Mouse (Mus musculus): ENCODE data around the gene St3gal4. TPM values are rescaled to one million over a fixed set of nuclear protein-coding genes. Genes with fewer than 3 reads are reported as not detected.
A peak's percentile ranks its signal among the peaks of the same experiment; 100 is the strongest.

St3gal4 gene
- polyA plus RNA-seq, 1 experiment from 2014 or later = 10.7 TPM

DNA sequence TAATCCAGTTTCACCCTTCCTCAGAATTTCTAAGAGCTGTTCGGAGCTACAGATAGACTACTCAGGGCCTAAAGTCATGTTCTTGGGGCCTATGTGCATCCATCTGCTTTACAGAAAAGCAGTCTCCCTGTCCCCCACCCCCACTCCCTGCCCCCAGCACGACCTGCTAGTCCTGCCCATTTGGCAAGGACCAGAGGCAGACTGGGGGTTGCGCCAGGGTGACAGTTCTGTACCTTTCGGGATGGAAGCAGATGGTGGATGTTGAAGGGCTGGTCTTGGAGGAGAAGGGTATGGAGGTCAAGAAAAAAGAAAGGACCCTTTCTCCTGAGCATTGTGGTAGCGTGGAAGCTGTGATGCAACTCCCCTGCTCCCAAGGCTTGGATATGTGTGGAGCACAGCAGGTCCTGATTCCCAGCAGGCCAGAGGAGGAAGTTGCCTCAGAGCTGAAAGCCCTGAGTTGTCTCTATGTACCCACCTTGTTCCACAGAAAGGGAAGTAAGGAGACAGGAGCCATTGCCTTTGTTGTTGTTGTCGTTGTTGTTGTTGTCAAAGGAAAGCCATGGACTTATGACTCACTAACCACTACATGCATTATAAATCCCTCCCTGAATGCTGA, 91.6 kb downstream of the St3gal4 start:
- no peak for DNase-seq (ENCODE audit: low spot score)
- H3K4me1 ChIP-seq = peaks cover 20% of the 10 kb centered on the region
- H3K4me3 ChIP-seq = no peak overlapping the region
- peaks cover 30% of the 10 kb centered on the region for H3K27me3 ChIP-seq (ENCODE audit: low read depth, poor library complexity, severe bottlenecking)
- WGBS = 85% methylated on average over 6 of the region's 6 CpGs
- H3K27ac ChIP-seq (replicated peaks) = no peak overlapping the region
- H3K9me3 ChIP-seq (replicated peaks) = no peaks in the 10 kb centered on the region
- H3K36me3 ChIP-seq = no peaks in the 10 kb centered on the region

DNA sequence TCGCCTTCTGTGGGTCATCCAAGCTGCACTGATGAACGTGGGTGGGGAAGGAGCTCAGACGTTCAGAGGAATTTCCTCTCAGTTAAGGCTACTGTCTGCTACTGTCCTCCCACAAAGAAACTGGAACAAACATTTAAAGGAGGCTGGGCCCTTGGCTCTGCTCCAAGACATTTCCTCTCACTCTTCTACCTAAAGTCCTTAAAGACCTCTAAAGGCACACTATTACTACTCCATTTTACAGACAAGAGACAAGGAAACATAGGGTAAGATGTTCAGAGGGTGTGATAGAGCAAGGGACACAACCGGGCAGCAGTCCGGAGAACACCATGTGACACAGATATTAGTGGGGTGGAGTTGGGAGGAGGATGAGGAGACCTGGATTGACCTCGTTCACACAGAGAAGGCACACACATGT, 92.2 kb downstream of the St3gal4 start:
- Histone ChIP-seq H3K27me3 (ENCODE audit: low read depth, poor library complexity, severe bottlenecking) (peaks cover 30% of the 10 kb centered on the region), H3K27ac (replicated peaks) (no peak overlapping the region), H3K4me1 (peaks cover 20% of the 10 kb centered on the region), H3K9me3 (replicated peaks) (no peaks in the 10 kb centered on the region), H3K4me3 (no peak overlapping the region), H3K36me3 (no peaks in the 10 kb centered on the region)
- WGBS = 77% methylated on average over 6 of the region's 6 CpGs
- DNase-seq (ENCODE audit: low spot score) = no peak

- H3K27ac ChIP-seq (replicated peaks) = no peak overlapping the region
- 78% methylated on average over 6 of the region's 6 CpGs for WGBS
Observed at GRCm38 (mm10) chr9:35026311-35026710, 92.8 kb downstream of the St3gal4 start.

GRCm38 (mm10) chr9:35024591-35025496, 94.2 kb downstream of the St3gal4 start:
- Histone ChIP-seq H3K27me3 (ENCODE audit: low read depth, poor library complexity, severe bottlenecking) (peaks cover 30% of the 10 kb centered on the region), H3K9me3 (replicated peaks) (no peaks in the 10 kb centered on the region), H3K36me3 (no peaks in the 10 kb centered on the region), H3K4me3 (peak overlapping the region; percentile 56), H3K27ac (replicated peaks) (peak overlapping the region; percentile 79), H3K4me1 (peaks cover 15% of the 10 kb centered on the region)
- peak; percentile 29 for DNase-seq (ENCODE audit: low spot score)
- WGBS = 2% methylated on average over 24 of the region's 25 CpGs

More at GRCm38 (mm10) chr9:35026311-35026710, 92.8 kb downstream of the St3gal4 start:
- no peaks in the 10 kb centered on the region for H3K36me3 ChIP-seq
- no peak for DNase-seq (ENCODE audit: low spot score)
- H3K4me3 ChIP-seq = no peak overlapping the region
- peaks cover 16% of the 10 kb centered on the region for H3K4me1 ChIP-seq
- no peaks in the 10 kb centered on the region for H3K9me3 ChIP-seq (replicated peaks)
- peaks cover 30% of the 10 kb centered on the region for H3K27me3 ChIP-seq (ENCODE audit: low read depth, poor library complexity, severe bottlenecking)

DNA sequence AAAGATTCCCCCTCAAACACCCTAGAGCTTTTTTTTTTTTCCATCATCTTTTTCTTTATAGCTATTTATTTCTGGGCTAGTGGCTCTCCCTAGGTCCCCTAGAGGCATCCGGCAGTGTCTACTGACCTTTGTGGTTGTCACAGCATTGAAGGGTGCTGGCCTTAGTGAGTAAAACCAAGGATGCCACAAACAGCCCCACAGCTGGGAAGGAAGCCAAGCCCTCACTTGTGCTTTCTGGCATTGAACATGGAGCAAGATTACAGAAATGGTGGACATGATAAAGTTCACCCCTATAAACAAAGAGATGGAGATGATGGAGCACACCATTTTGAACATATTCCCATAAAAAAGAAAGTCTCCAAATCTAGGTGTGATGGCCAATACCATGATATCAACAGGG, 97.3 kb downstream of the St3gal4 start:
- Histone ChIP-seq H3K4me1 (peaks cover 23% of the 10 kb centered on the region), H3K4me3 (no peak overlapping the region), H3K27ac (replicated peaks) (no peak overlapping the region), H3K36me3 (no peaks in the 10 kb centered on the region), H3K27me3 (ENCODE audit: low read depth, poor library complexity, severe bottlenecking) (peaks cover 35% of the 10 kb centered on the region), H3K9me3 (replicated peaks) (no peaks in the 10 kb centered on the region)
- DNase-seq (ENCODE audit: low spot score) = no peak
- 93% methylated on average over 1 of the region's 1 CpGs for WGBS

- H3K4me3 ChIP-seq = no peak overlapping the region
- WGBS = 63% methylated on average over 11 of the region's 11 CpGs
- DNase-seq (ENCODE audit: low spot score) = no peak
- no peaks in the 10 kb centered on the region for H3K9me3 ChIP-seq (replicated peaks)
- peaks cover 23% of the 10 kb centered on the region for H3K27me3 ChIP-seq (ENCODE audit: low read depth, poor library complexity, severe bottlenecking)
- peaks cover 17% of the 10 kb centered on the region for H3K4me1 ChIP-seq
- H3K27ac ChIP-seq (replicated peaks) = no peak overlapping the region
- no peaks in the 10 kb centered on the region for H3K36me3 ChIP-seq
Observed at GRCm38 (mm10) chr9:35020015-35020653, 98.9 kb downstream of the St3gal4 start.

GRCm38 (mm10) chr9:35019372-35019771, 99.7 kb downstream of the St3gal4 start:
- peak; percentile 37 for DNase-seq (ENCODE audit: low spot score)
- WGBS = 27% methylated on average over 3 of the region's 3 CpGs
- Histone ChIP-seq H3K4me1 (peaks cover 9% of the 10 kb centered on the region), H3K36me3 (no peaks in the 10 kb centered on the region), H3K27ac (replicated peaks) (no peak overlapping the region), H3K9me3 (replicated peaks) (no peaks in the 10 kb centered on the region), H3K4me3 (no peak overlapping the region), H3K27me3 (ENCODE audit: low read depth, poor library complexity, severe bottlenecking) (peaks cover 16% of the 10 kb centered on the region)

DNA sequence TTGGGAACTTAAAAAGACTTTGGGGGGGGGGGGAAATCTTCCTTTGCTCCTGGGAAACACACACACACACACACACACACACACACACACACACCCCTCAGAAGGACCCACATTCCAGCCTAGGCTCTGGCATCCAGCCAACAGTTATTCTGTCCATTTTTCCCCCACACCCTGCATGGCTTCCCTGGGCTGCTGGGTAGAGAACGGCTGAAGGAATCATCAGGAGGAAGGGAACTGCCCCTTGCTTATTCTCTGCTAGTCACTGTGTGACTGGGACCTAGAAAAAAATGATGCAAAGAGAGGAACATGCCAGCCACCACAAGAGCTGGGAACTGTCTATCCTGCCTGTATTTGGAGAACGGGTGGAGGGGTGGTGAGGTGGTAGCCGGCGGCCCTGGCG, 101.0 kb downstream of the St3gal4 start:
- Histone ChIP-seq H3K4me3 (no peak overlapping the region), H3K9me3 (replicated peaks) (no peaks in the 10 kb centered on the region), H3K27ac (replicated peaks) (no peak overlapping the region), H3K36me3 (no peaks in the 10 kb centered on the region), H3K4me1 (peaks cover 8% of the 10 kb centered on the region), H3K27me3 (ENCODE audit: low read depth, poor library complexity, severe bottlenecking) (peaks cover 5% of the 10 kb centered on the region; the same call in 1 of the 2 replicates)
- DNase-seq (ENCODE audit: low spot score) = no peak
- WGBS = 64% methylated on average over 5 of the region's 5 CpGs

DNA sequence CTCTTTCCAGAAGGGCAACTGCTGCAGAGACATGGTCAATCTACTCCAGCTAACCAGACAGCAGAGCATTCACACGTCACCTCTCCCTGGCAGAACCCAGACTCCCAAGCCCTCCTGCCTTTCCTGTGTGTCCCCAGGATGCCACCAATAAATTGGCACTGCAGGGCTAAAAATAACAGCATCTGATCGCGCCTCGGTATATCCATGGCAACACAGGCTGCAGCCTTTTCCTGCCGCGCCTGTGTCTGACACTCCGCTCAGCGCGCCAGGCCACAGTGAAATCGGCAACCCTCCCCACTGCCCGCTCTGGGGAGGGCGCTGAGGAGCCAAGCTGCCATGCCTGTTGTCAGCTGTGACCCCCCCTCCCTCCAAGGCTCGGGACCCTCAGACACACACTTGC, 101.5 kb downstream of the St3gal4 start:
- Histone ChIP-seq H3K4me1 (peaks cover 8% of the 10 kb centered on the region), H3K27me3 (ENCODE audit: low read depth, poor library complexity, severe bottlenecking) (peaks cover 5% of the 10 kb centered on the region; the same call in 1 of the 2 replicates), H3K27ac (replicated peaks) (no peak overlapping the region), H3K36me3 (no peaks in the 10 kb centered on the region), H3K9me3 (replicated peaks) (no peaks in the 10 kb centered on the region), H3K4me3 (no peak overlapping the region)
- no peak for DNase-seq (ENCODE audit: low spot score)
- 44% methylated on average over 13 of the region's 13 CpGs for WGBS

DNA sequence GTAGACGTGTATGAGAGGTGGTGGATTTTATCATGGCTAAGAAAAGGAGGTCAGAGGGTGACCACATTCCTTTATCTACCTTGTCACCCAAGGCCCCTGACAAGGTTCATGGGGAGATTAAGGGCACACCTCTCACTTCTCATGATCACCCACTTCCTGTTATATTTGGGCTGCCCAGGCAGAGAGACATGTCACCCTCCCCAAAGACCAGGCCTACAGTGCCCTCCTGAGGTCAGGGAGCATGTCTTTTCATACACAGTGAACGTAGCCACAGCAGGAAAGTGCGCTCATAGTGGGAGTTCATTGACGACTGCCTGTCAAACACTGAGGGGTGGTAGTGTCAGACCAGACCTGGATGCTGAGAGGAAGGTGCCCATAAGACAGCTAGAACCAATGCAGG, 102.3 kb downstream of the St3gal4 start:
- H3K27me3 ChIP-seq (ENCODE audit: low read depth, poor library complexity, severe bottlenecking) = peaks cover 5% of the 10 kb centered on the region; the same call in 1 of the 2 replicates
- H3K36me3 ChIP-seq = no peaks in the 10 kb centered on the region
- no peak for DNase-seq (ENCODE audit: low spot score)
- 49% methylated on average over 4 of the region's 4 CpGs for WGBS
- H3K4me3 ChIP-seq = no peak overlapping the region
- no peak overlapping the region for H3K27ac ChIP-seq (replicated peaks)
- H3K4me1 ChIP-seq = peaks cover 8% of the 10 kb centered on the region
- H3K9me3 ChIP-seq (replicated peaks) = no peaks in the 10 kb centered on the region

- DNase-seq (ENCODE audit: low spot score) = no peak
- Histone ChIP-seq H3K27ac (replicated peaks) (no peak overlapping the region), H3K27me3 (ENCODE audit: low read depth, poor library complexity, severe bottlenecking) (no peaks in the 10 kb centered on the region), H3K4me3 (no peak overlapping the region), H3K9me3 (replicated peaks) (no peaks in the 10 kb centered on the region), H3K36me3 (no peaks in the 10 kb centered on the region), H3K4me1 (no peaks in the 10 kb centered on the region; the same call in 1 of the 2 replicates)
- WGBS = 84% methylated on average over 14 of the region's 14 CpGs
Observed at GRCm38 (mm10) chr9:35007697-35008341, 111.2 kb downstream of the St3gal4 start.

GRCm38 (mm10) chr9:35004113-35004512, 115.0 kb downstream of the St3gal4 start:
- H3K36me3 ChIP-seq = no peaks in the 10 kb centered on the region
- no peak for DNase-seq (ENCODE audit: low spot score)
- no peaks in the 10 kb centered on the region for H3K27me3 ChIP-seq (ENCODE audit: low read depth, poor library complexity, severe bottlenecking)
- 95% methylated on average over 4 of the region's 4 CpGs for WGBS
- H3K9me3 ChIP-seq (replicated peaks) = no peaks in the 10 kb centered on the region
- no peaks in the 10 kb centered on the region for H3K4me1 ChIP-seq
- H3K27ac ChIP-seq (replicated peaks) = no peak overlapping the region
- no peak overlapping the region for H3K4me3 ChIP-seq
